Mouse (Mus musculus) embryo, embryonic 11.5 days (tissue): ENCODE data around the gene Dnmt3b.

Source experiments
- DNase-seq: peaks from one replicate; pipeline ENCODE4 v3.0.0-alpha.2; 2012; ENCODE audit warnings: low read depth, low spot score

Dnmt3b gene

GRCm38 (mm10) chr2:153649298-153650013 lies at the start of gene Dnmt3b:
Gene Dnmt3b (plus strand): TSS chr2:153649450.
- no peak for DNase-seq

GRCm38 (mm10) chr2:153600021-153600666 lies 49.1 kb upstream of the Dnmt3b start:
- no peak for DNase-seq

- DNase-seq, result no peak
These were observed 48.3 kb upstream of the Dnmt3b start for GRCm38 (mm10) chr2:153600667-153601648.

GRCm38 (mm10) chr2:153603724-153604123 lies 45.5 kb upstream of the Dnmt3b start:
- no peak for DNase-seq

GRCm38 (mm10) chr2:153606421-153606820 lies 42.8 kb upstream of the Dnmt3b start:
- no peak for DNase-seq

- DNase-seq, result no peak
These were observed 41.3 kb upstream of the Dnmt3b start for GRCm38 (mm10) chr2:153607870-153608515.

GRCm38 (mm10) chr2:153609058-153609457 lies 40.2 kb upstream of the Dnmt3b start:
- no peak for DNase-seq

GRCm38 (mm10) chr2:153609548-153609947 lies 39.7 kb upstream of the Dnmt3b start:
- peak; percentile 67 for DNase-seq

- no peak for DNase-seq
These were observed 38.6 kb upstream of the Dnmt3b start for GRCm38 (mm10) chr2:153610426-153611240.

GRCm38 (mm10) chr2:153611241-153611630 lies 38.0 kb upstream of the Dnmt3b start:
- no peak for DNase-seq

- no peak for DNase-seq
These were observed 37.5 kb upstream of the Dnmt3b start for GRCm38 (mm10) chr2:153611743-153612142.

GRCm38 (mm10) chr2:153612594-153613281 lies 36.5 kb upstream of the Dnmt3b start:
- DNase-seq, result no peak

- no peak for DNase-seq
These were observed 32.4 kb upstream of the Dnmt3b start for GRCm38 (mm10) chr2:153616893-153617292.

- no peak for DNase-seq
These were observed 30.8 kb upstream of the Dnmt3b start for GRCm38 (mm10) chr2:153618439-153618838.

GRCm38 (mm10) chr2:153618889-153619288 lies 30.4 kb upstream of the Dnmt3b start:
- no peak for DNase-seq

GRCm38 (mm10) chr2:153622449-153622848 lies 26.8 kb upstream of the Dnmt3b start:
- DNase-seq, result no peak

GRCm38 (mm10) chr2:153630950-153631349 lies 18.3 kb upstream of the Dnmt3b start:
- DNase-seq, result no peak

GRCm38 (mm10) chr2:153631976-153632870 lies 17.0 kb upstream of the Dnmt3b start, which contains the start of gene Commd7:
Gene Commd7 (minus strand): TSS chr2:153632781.
- peak; percentile 74 for DNase-seq

- DNase-seq, result no peak
These were observed 16.4 kb upstream of the Dnmt3b start for GRCm38 (mm10) chr2:153632871-153633226.
